Mouse (Mus musculus): ENCODE results near the gene Srpr.

Srpr gene

DNA sequence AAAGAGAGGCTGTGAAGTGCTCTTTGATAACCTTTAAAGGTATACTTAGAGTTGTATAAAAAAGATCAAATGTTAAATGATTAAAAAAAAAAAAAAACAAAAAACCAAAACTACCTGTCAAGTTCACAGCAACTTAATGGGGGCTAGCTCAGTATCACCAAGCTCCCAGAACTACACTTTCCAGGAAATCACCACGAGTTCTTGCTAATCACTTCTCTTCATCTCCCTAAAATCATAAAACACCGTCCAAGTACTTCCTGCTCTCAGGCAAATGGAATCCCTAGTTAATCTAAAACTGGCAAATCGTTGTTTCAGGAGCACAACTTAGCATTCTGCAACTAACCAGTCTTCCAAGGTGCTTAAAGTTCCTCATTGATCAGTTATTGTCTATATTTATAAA is 64.5 kb downstream of the Srpr start:
- no peak for DNase-seq

DNA sequence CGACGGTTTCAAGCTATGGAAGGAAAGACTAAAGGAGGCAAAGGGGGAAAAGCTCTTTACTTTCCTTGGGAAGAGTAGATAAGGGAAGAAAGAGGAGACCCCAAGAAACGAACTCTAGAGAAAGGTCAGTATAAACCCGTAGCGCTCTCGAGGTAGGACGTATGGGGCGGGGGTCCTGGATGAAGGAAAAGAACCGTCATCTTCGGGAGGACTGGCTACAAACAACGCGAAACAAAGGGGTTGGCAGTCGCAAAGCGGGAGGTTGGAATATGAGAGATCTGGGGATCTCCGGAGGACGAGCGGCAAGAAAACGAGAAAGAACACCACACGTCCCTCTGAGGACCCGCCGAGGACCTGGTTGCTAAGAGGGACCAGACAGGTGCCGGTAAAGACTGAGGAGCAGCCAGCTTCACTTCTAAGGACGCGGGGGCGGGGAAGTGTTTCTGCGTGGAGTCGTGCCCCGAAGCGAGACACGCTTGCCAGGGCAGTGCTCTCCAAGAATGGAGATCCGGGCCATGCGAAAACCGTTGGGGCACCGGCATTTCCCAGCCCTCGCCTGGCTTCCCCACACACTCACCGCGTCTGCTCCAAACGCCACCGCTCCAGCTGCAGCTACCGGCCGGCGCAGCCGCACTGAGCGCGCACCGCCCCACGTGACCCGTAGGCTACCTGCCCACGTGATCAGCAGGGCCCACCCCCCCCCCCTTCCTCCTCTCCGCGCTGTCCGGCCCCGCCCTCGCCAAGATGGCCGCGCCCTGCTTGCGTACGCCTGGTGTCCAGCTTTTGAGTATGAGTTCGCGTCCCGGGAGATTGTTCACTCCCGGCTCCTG is 67.4 kb downstream of the Srpr start, which contains the start of the genes Fam118b and Rpusd4:
Gene Fam118b (minus strand): TSS at position 660 of the 830 bp plus-strand sequence.
Gene Rpusd4 (plus strand): TSS at position 720 of the 830 bp plus-strand sequence.
- peak; percentile 95 for DNase-seq

DNA sequence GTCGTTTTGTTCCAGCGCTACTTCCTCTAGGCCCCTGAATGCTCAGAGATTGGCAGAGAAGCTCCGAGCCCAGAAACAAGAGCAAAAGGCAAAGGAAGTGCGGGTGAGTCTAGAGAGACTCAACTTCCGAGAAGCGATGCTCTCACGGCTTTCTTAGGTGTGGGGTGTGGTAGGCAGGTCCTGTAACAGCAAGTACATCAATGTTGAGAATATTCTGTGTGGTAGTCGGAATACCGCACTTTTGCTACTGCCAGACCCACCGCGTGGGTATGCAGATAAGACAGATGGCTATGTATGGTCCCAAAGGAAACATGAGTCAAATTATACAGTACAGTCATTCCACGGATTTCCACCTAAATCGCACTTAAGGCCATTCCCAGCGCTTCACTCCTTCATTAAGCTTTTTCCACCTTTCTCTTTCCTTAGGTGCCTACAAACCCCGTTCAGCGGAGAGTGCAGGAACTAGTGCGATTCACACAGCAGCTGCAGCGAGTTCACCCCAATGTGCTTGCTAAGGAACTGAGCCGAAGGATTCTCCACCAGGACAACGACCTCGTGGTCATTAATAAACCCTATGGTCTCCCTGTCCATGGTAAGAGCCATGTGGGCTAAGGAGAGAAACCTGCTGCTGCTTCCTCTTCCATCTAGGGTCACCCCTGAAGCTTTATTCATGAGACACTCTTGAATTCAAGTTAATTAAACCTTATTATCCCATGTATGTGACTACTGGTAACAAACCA is 68.2 kb downstream of the Srpr start:
- no peak for DNase-seq

DNA sequence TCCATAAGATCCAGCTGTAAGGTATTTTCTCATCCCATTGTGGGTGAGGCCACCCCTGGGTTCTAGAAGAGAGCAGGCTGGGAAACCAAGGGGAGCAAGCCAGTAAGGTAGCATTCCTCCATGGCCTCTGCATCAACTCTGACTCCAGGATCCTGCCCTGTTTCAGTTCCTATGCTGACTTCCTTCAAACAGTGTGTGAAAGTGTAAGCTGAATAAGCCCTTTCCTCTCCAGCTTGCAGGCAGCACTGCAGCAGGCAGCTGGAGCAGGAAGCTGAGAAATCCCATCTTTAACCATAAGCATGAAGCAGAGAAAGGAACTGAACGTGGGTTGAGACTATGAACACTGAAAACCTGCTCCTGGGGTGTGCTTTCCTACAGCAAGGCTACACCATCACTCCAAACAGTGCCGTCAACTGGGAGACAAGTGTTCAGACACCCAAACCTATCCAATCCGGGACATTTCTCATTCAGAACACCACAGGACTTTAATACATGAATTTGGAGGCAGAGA is 77.9 kb downstream of the Srpr start:
- no peak for DNase-seq

DNA sequence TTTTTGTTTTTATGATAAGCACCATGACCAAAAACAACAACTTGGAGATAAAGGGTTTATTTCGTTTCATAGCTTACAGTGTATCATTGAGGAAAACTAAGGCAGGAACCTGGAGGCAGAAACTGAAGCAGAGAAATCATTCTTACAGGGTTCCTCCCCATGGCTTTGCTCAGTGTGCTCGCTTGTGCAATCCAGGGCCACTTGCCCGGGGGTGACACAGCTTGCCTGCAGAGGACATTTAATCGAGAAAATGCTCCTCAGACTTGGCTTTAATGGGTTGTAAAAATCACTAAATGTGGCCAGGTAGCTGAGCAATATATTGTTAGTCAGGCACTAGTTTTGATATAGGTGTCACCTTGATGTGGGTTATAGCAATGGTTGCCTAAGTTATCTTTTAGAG is 78.5 kb downstream of the Srpr start:
- DNase-seq, result no peak

DNA sequence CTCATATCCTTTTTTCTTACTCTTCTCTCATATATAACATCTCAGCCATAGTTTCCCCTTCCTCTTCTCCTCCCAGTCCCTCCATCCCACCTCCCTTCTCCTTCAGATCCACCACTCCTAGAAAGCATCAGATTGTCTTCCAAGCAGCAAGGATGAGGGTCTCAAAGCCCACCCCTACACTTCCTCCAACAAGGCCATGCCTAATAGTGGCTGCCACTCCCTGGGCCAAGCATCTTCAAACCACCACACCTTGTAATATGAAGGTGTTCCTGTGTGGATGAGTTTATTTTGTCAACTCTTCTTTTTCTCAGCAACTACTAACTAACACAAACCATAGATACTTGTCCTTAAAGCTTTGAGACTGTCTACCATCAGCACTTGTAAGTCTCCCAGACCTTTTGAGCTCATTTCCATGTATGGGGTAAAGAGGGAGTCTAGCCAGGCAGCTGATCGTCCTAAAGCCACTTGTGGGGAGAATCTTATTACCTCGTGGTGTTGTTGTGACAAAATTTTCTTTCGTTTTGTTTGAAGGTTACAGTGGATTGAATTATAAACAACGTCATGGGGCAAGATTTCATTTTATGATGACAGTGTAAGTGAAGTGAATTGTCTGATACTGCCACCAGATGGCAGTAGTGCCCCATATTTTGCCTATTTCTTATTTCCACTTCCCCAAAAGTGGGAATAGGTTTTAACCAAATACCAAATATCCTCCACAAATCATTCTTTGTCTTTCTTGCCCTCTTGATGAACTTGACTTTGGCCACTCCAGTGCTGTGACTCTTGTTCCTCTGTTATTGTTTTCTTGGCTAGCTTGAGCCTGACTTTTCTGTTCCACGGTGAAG is 82.3 kb downstream of the Srpr start:
- peak; percentile 34 for DNase-seq

DNA sequence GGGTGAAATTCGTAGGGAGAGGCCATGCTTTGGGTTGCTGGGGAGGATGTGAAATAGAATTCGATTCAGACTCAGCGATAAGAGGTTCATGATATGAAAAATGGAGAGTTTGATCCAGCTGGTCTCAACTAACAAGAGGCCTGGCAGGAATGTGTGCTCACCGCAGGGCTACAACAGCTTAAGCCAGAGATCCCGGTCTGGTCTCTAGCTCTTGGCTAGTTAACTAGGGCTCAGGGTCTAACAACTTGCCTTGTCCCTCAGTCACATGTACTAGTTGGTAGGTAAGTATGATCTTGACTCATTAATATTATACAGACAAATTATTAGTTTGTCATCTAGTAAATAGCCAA is 82.9 kb downstream of the Srpr start:
- no peak for DNase-seq

DNA sequence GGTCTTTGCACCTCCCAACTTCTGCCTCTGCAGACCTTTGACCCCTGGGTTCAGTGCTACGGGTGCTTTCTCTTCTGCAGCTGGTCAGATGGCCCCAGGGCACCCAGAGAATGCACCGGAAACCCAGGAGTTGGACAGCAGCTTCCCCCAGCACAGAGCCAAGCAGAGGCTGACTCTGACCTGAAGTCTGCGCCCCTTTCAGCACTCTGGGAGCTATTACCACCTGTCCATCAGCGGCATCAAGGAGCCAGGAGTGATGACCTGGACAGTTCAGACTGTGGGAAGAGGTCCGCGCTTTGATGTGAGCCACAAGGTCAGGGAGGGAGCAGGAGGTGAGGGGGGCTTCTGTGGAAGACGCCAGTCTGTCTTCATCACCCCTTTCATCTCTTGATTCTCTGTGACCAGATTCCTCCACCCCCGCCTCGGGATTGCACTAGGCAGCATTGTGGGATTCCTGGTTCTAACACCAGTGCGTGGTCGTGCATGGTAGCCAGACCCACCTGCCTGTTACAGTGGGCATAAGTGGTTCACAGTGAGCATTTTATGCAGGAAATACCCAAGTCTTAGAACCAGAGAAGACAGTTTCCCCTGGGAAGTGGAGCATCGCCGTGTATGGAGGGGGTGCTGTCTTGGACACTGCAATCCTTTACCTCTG is 83.6 kb downstream of the Srpr start:
- DNase-seq, result no peak

DNA sequence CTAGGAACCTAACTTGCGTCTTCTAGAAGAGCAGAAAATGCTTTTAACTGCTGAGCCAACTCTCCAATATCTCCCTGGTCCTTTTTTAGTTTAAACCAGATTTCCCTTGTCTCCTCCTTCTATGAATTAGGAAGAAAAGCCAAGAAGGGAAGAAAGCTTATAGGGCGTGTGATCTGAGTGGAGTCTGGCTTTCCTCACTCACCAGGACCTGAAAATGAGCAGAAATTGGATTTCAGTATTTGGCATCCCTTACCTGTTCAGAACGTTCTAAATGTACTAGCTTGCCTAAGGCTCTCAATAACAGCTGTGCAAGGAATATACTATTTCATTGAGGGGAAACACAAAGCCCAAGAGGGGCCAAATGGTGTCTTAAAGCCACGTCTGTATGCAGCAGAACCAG is 84.4 kb downstream of the Srpr start:
- no peak for DNase-seq

DNA sequence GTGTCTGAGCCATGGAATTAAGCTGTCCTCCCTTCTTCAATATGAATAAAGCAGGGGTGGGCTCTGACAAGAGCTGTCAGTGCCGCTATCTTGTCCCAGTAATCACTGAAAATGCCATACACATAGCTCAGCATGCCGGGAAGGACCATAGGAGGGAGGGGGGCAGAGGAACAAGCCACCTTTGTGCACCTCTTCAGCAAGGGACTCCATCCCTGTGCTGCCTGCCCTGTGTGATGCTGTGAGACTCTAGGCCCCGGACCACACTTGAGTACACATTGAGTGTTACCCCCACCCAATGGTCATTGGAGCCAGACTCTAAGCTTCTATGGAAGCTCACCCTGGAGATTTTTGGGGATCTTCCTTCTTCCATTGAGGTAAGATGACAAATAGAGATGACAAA is 86.4 kb downstream of the Srpr start:
- no peak for DNase-seq

DNA sequence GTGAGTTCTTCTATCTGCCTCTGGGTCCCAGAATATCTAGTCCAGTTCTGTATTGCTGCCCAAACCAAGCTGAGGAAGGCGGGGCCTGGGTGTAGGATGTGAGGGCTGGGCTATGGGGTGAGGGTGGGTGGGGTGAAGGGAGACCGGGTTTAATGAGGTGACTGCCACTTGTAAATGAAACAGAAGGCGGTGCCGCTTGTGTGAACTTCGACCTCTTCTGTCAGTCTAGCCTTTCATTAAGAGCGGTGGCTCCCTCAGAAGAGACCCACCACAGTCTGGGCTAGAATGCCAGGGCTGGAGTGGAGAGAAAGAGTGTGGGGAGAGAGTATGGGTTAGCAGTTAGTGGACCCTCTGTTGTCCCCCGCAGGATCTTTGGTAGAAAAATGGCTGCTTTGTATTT is 90.0 kb downstream of the Srpr start:
- no peak for DNase-seq

DNA sequence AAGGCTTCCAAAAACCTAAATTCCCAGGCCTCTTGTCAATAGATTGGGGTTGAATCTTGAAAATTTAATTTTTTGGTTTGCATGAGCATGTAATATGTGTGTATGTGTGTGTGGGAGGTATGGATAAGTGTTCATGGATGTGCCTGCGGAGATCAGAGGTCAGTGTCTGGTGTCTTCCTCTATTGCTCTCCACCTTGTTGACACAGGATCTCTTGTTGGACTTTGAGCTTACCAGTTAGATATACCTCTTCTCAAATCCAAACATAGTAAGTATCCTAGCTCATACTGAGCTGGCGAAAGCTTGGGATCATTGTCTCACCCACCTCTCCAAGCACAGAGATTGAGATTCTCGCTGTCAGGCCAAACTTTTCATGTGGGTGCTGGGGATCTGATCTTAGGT is 90.4 kb downstream of the Srpr start:
- DNase-seq, result no peak

DNA sequence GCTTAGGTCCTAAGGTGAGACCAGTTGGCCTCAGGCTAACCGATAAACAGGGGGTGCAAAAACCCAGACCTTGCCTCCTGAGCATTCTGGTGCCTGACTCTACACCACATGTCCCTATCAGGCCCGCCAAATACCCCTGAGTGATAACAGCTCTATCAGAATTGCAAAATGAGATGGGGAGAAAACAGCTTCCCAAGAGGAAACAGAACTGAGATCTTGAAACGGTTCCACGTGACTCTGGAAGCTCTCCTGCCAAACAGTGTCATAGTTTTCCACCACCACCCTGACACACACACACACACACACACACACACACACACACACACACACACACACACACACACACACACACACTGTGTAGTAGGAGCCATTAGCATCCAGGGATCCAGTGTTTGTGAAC is 90.9 kb downstream of the Srpr start:
- no peak for DNase-seq

DNA sequence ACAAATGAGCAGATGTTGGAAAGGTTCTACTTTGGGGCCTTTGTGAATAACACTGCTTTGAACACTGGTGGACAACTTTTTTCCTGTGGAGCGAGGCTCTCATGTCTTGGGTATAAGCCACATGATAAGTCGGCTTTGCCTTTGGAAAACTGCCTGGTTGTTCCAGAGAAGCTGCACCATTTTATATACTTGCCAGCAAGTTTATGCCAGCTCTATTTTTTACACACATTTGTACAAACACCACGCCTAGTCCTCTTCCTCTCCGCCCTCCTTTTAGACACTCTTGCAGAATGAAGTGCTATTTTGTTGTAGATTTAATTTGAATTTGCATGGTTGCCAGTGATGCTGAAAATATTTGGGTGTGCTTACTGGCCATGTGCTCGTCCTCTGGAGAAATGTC is 93.5 kb downstream of the Srpr start:
- DNase-seq, result no peak
